Mouse (Mus musculus): ENCODE measurements around the gene Gm28729. TPM values are rescaled to one million over a fixed set of nuclear protein-coding genes. Genes with fewer than 3 reads are reported as not detected.
"Not testable (repeated sequence)": the region's sequence is repeated elsewhere in the genome, so short reads cannot be mapped to it uniquely, and the experiment has no call there.

Gm28729 gene
- polyA plus RNA-seq, 1 experiment = not detected

- H3K27me3 ChIP-seq (ENCODE audit: control insufficient read depth, insufficient read depth, low read length) = no peaks in the 10 kb centered on the region
- TF ChIP-seq CTCF (IDR thresholded peaks at IDR 0.05; ENCODE audit: extremely low read depth, insufficient read depth, insufficient read length, insufficient replicate concordance) (no peak), POLR2A (IDR thresholded peaks at IDR 0.05; ENCODE audit: low read depth, low read length) (no peak)
- WGBS = 87% methylated on average over 4 of the region's 4 CpGs
- no peaks in the 10 kb centered on the region for H3K36me3 ChIP-seq (ENCODE audit: control insufficient read depth, insufficient read depth, low read length)
- H3K27ac ChIP-seq (ENCODE audit: insufficient read depth, low read length) = no peak overlapping the region
- H3K4me1 ChIP-seq (ENCODE audit: control insufficient read depth, insufficient read depth, insufficient read length) = no peaks in the 10 kb centered on the region
- no peak overlapping the region for H3K4me3 ChIP-seq (ENCODE audit: extremely low read depth, insufficient read depth, insufficient read length)
- DNase-seq (ENCODE audit: low read depth in 1 of 2, low spot score in 2 of 2) = no peak
These were observed 19.9 kb downstream of the Gm28729 start for GRCm38 (mm10) chr9:96505156-96505555.

- 91% methylated on average over 17 of the region's 17 CpGs for WGBS
These were observed 20.8 kb downstream of the Gm28729 start for GRCm38 (mm10) chr9:96504116-96504895.

GRCm38 (mm10) chr9:96502856-96503610 lies 22.0 kb downstream of the Gm28729 start:
- Histone ChIP-seq H3K4me1 (ENCODE audit: control insufficient read depth, insufficient read depth, insufficient read length) (no peaks in the 10 kb centered on the region), H3K27me3 (ENCODE audit: control insufficient read depth, insufficient read depth, low read length) (no peaks in the 10 kb centered on the region), H3K4me3 (ENCODE audit: extremely low read depth, insufficient read depth, insufficient read length) (no peak overlapping the region), H3K36me3 (ENCODE audit: control insufficient read depth, insufficient read depth, low read length) (no peaks in the 10 kb centered on the region), H3K27ac (ENCODE audit: insufficient read depth, low read length) (no peak overlapping the region)
- WGBS = 81% methylated on average over 6 of the region's 6 CpGs
- DNase-seq (ENCODE audit: low read depth in 1 of 2, low spot score in 2 of 2) = no peak
- TF ChIP-seq CTCF (IDR thresholded peaks at IDR 0.05; ENCODE audit: extremely low read depth, insufficient read depth, insufficient read length, insufficient replicate concordance) (no peak), POLR2A (IDR thresholded peaks at IDR 0.05; ENCODE audit: low read depth, low read length) (no peak)

More at GRCm38 (mm10) chr9:96504116-96504895, 20.8 kb downstream of the Gm28729 start:
- Histone ChIP-seq H3K27me3 (ENCODE audit: control insufficient read depth, insufficient read depth, low read length) (no peaks in the 10 kb centered on the region), H3K27ac (ENCODE audit: insufficient read depth, low read length) (no peak overlapping the region), H3K4me1 (ENCODE audit: control insufficient read depth, insufficient read depth, insufficient read length) (no peaks in the 10 kb centered on the region), H3K36me3 (ENCODE audit: control insufficient read depth, insufficient read depth, low read length) (no peaks in the 10 kb centered on the region), H3K4me3 (ENCODE audit: extremely low read depth, insufficient read depth, insufficient read length) (no peak overlapping the region)
- no peak for DNase-seq (ENCODE audit: low read depth in 1 of 2, low spot score in 2 of 2)
- no peak for TF ChIP-seq POLR2A (IDR thresholded peaks at IDR 0.05; ENCODE audit: low read depth, low read length)
- no peak for TF ChIP-seq CTCF (IDR thresholded peaks at IDR 0.05; ENCODE audit: extremely low read depth, insufficient read depth, insufficient read length, insufficient replicate concordance)

- 69% methylated on average over 7 of the region's 7 CpGs for WGBS
- Histone ChIP-seq H3K4me3 (ENCODE audit: extremely low read depth, insufficient read depth, insufficient read length) (no peak overlapping the region), H3K36me3 (ENCODE audit: control insufficient read depth, insufficient read depth, low read length) (no peaks in the 10 kb centered on the region), H3K27me3 (ENCODE audit: control insufficient read depth, insufficient read depth, low read length) (no peaks in the 10 kb centered on the region), H3K4me1 (ENCODE audit: control insufficient read depth, insufficient read depth, insufficient read length) (no peaks in the 10 kb centered on the region), H3K27ac (ENCODE audit: insufficient read depth, low read length) (no peak overlapping the region)
- DNase-seq (ENCODE audit: low read depth in 1 of 2, low spot score in 2 of 2) = no peak
- no peak for TF ChIP-seq POLR2A (IDR thresholded peaks at IDR 0.05; ENCODE audit: low read depth, low read length)
These were observed 23.8 kb downstream of the Gm28729 start for GRCm38 (mm10) chr9:96501217-96501616.

- H3K27ac ChIP-seq (ENCODE audit: insufficient read depth, low read length) = no peak overlapping the region
- WGBS = 79% methylated on average over 3 of the region's 3 CpGs
- DNase-seq (ENCODE audit: low read depth in 1 of 2, low spot score in 2 of 2) = no peak
These were observed 31.9 kb downstream of the Gm28729 start for GRCm38 (mm10) chr9:96493212-96493611.

GRCm38 (mm10) chr9:96491810-96492209 lies 33.3 kb downstream of the Gm28729 start:
- Histone ChIP-seq H3K4me1 (ENCODE audit: control insufficient read depth, insufficient read depth, insufficient read length) (no peaks in the 10 kb centered on the region), H3K4me3 (ENCODE audit: extremely low read depth, insufficient read depth, insufficient read length) (no peak overlapping the region), H3K36me3 (ENCODE audit: control insufficient read depth, insufficient read depth, low read length) (no peaks in the 10 kb centered on the region), H3K27ac (ENCODE audit: insufficient read depth, low read length) (no peak overlapping the region), H3K27me3 (ENCODE audit: control insufficient read depth, insufficient read depth, low read length) (no peaks in the 10 kb centered on the region)
- WGBS = 40% methylated on average over 12 of the region's 12 CpGs
- TF ChIP-seq CTCF (IDR thresholded peaks at IDR 0.05; ENCODE audit: extremely low read depth, insufficient read depth, insufficient read length, insufficient replicate concordance) (peak; percentile 78; the same call in 1 of the 2 replicates), POLR2A (IDR thresholded peaks at IDR 0.05; ENCODE audit: low read depth, low read length) (no peak)
- peak; percentile 18 to 27 for DNase-seq (ENCODE audit: low read depth in 1 of 2, low spot score in 2 of 2)

More at GRCm38 (mm10) chr9:96493212-96493611, 31.9 kb downstream of the Gm28729 start:
- Histone ChIP-seq H3K36me3 (ENCODE audit: control insufficient read depth, insufficient read depth, low read length) (no peaks in the 10 kb centered on the region), H3K27me3 (ENCODE audit: control insufficient read depth, insufficient read depth, low read length) (no peaks in the 10 kb centered on the region), H3K4me3 (ENCODE audit: extremely low read depth, insufficient read depth, insufficient read length) (no peak overlapping the region), H3K4me1 (ENCODE audit: control insufficient read depth, insufficient read depth, insufficient read length) (no peaks in the 10 kb centered on the region)
- TF ChIP-seq POLR2A (IDR thresholded peaks at IDR 0.05; ENCODE audit: low read depth, low read length) (no peak), CTCF (IDR thresholded peaks at IDR 0.05; ENCODE audit: extremely low read depth, insufficient read depth, insufficient read length, insufficient replicate concordance) (no peak)

GRCm38 (mm10) chr9:96487869-96488268 lies 37.2 kb downstream of the Gm28729 start:
- not testable (repeated sequence) for H3K4me3 ChIP-seq (ENCODE audit: extremely low read depth, insufficient read depth, insufficient read length); H3K27ac ChIP-seq (ENCODE audit: insufficient read depth, low read length); DNase-seq (ENCODE audit: low read depth in 1 of 2, low spot score in 2 of 2); H3K4me1 ChIP-seq (ENCODE audit: control insufficient read depth, insufficient read depth, insufficient read length); H3K27me3 ChIP-seq (ENCODE audit: control insufficient read depth, insufficient read depth, low read length); H3K36me3 ChIP-seq (ENCODE audit: control insufficient read depth, insufficient read depth, low read length)
- 92% methylated on average over 5 of the region's 5 CpGs for WGBS

Data from spleen, adult 2 months (tissue).